Mouse (Mus musculus): ENCODE data around the gene Fgfr2.

The Fgfr2 gene

GRCm38 (mm10) chr7:130118726-130119125 is 3004.4 kb downstream of the Fgfr2 start:
- no peak for DNase-seq (ENCODE audit: low read depth in 2 of 2, low spot score in 2 of 2)

GRCm38 (mm10) chr7:130117466-130118123 is 3005.6 kb downstream of the Fgfr2 start:
- DNase-seq (ENCODE audit: low read depth in 2 of 2, low spot score in 2 of 2): no peak

GRCm38 (mm10) chr7:130114436-130114835 is 3008.7 kb downstream of the Fgfr2 start:
- no peak for DNase-seq (ENCODE audit: low read depth in 2 of 2, low spot score in 2 of 2)
